Mouse (Mus musculus) heart, embryonic 16.5 days (tissue): ENCODE measurements around the gene Zfp551. TPM values are rescaled to one million over a fixed set of nuclear protein-coding genes. Genes with fewer than 3 reads are reported as not detected.
A peak's percentile ranks its signal among the peaks of the same experiment; 100 is the strongest.

Experiments
- ATAC-seq: fragments of 200-750 bp; cut with Nextera tagmentation; replicated peaks from 2 replicates; pipeline ENCODE4 v1.8.0; 2017; ENCODE audit warnings: moderate number of reproducible peaks; ENCODE audit not compliant: insufficient read depth, low FRiP score; ENCODE audit errors: extremely low read depth
- H3K27ac ChIP-seq: fragments of 300-500 bp; sonication (generic); 2 replicates; pipeline ENCODE4 v1.5.1; 2014; ENCODE audit warnings: mild to moderate bottlenecking, low read length, control low read depth, moderate library complexity
- H3K27me3 ChIP-seq: fragments of 300-500 bp; sonication (generic); 2 replicates; pipeline ENCODE4 v1.6.1; 2014; ENCODE audit warnings: low read length, mixed read lengths; ENCODE audit not compliant: control insufficient read depth, insufficient read depth
- H3K36me3 ChIP-seq: fragments of 300-500 bp; sonication (generic); 2 replicates; pipeline ENCODE4 v1.6.1; 2014; ENCODE audit not compliant: control insufficient read depth, insufficient read depth
- H3K4me1 ChIP-seq: fragments of 300-500 bp; sonication (generic); 2 replicates; pipeline ENCODE4 v1.6.1; 2014; ENCODE audit warnings: low read length, mixed read lengths; ENCODE audit not compliant: control insufficient read depth, insufficient read depth
- H3K4me2 ChIP-seq: fragments of 300-500 bp; sonication (generic); 2 replicates; pipeline ENCODE4 v1.6.1; 2014; ENCODE audit warnings: low read depth, mild to moderate bottlenecking, control low read depth, low read length
- H3K4me3 ChIP-seq: fragments of 300-500 bp; sonication (generic); 2 replicates; pipeline ENCODE4 v1.5.1; 2014; ENCODE audit warnings: mild to moderate bottlenecking, control low read depth, low read length
- H3K9ac ChIP-seq: fragments of 300-500 bp; sonication (generic); 2 replicates; pipeline ENCODE4 v1.6.1; 2014; ENCODE audit warnings: low read length, control low read depth
- H3K9me3 ChIP-seq: fragments of 300-500 bp; sonication (generic); replicated peaks from 2 replicates; pipeline ENCODE4 v1.6.1; 2016; ENCODE audit warnings: low read length; ENCODE audit not compliant: control insufficient read depth
- WGBS: fragments of 180-500 bp; shearing (Covaris S2); extraction: QIAGEN DNeasy Blood & Tissue Kit; methylation state at CpG from one replicate; pipeline ENCODE4 v1.1.7; 2014; 5-methylcytosine and 5-hydroxymethylcytosine counted together
- polyA plus RNA-seq: library from polyadenylated mRNA; unstranded; fragments of >200 nt; fragmentation: Nextera tagmentation; extraction: Ambion mirVana; gene quantifications from 2 replicates; pipeline ENCODE4 v1.2.1, GENCODE M21; 2015

Zfp551 gene
- 2.4 and 2.8 TPM in 2 replicates for polyA plus RNA-seq

DNA sequence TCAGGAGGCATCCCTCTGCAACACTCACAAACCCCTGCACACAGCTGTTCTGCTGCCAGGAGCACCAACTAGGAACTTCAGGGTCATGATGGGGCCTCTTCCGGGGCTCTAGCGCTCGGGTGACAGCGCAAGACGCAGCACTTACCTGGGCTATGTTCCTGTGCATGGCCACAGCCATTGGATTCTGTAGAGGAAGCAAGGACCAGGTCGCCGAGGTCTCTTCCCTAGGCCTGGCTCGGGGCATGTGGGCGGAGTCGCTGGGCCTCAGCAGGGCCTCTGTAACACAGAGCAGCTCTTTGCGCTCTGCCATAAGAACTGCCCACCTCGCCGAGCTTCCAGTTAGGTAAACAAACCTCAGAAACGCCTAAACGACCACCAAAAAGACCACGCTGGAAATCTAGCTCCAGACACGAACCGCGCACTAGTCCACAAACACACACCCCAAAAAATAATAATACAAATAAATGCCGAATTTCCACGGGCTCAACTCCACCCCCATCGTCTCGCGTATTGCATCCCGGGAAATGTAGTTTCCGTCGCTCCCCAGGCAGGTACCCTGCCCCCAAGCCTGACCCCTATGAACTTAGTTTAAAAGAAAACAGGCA lies at the start of gene Zfp551:
Gene Zfp551, minus strand, starts transcription at position 507 of the 605 bp plus-strand sequence.
- WGBS, result under 1% methylated on average over 27 of the region's 27 CpGs
- Histone ChIP-seq H3K4me1 (peaks cover 6% of the 10 kb centered on the region), H3K9me3 (no peaks in the 10 kb centered on the region), H3K27me3 (no peaks in the 10 kb centered on the region), H3K9ac (peak within 1 kb of the TSS; percentile 88), H3K36me3 (peaks cover 2% of the 10 kb centered on the region), H3K4me2 (peak within 1 kb of the TSS; percentile 71), H3K27ac (peak within 1 kb of the TSS; percentile 67), H3K4me3 (peak within 1 kb of the TSS; percentile 81)
- peak; percentile 90 for ATAC-seq

DNA sequence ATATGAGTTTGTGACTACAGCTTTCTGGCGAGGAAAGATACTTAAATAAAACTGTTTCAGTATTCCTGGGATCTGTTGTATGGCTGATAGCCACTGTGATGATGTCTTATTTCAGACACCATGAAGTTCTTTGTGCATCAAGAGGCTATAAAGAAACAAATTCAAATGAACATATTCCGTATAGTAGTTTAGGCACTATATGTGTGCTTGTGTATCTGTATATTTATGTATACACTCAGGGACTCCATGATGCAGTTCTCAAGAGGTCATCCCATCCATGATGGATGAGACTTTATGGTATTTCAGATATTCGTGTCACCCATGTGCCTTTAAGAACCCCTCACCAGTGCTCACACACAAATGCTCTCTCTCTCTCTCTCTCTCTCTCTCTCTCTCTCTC lies 304 bp upstream of the Zfp551 start:
- Histone ChIP-seq H3K4me1 (peaks cover 6% of the 10 kb centered on the region), H3K27me3 (no peaks in the 10 kb centered on the region), H3K4me3 (peak overlapping the region; percentile 81), H3K9me3 (no peaks in the 10 kb centered on the region), H3K36me3 (peaks cover 2% of the 10 kb centered on the region), H3K9ac (no peak overlapping the region; the same call in 1 of the 2 replicates), H3K27ac (no peak overlapping the region), H3K4me2 (peak overlapping the region; percentile 71; the same call in 1 of the 2 replicates)
- ATAC-seq, result no peak
- 50% methylated on average over 3 of the region's 3 CpGs for WGBS

DNA sequence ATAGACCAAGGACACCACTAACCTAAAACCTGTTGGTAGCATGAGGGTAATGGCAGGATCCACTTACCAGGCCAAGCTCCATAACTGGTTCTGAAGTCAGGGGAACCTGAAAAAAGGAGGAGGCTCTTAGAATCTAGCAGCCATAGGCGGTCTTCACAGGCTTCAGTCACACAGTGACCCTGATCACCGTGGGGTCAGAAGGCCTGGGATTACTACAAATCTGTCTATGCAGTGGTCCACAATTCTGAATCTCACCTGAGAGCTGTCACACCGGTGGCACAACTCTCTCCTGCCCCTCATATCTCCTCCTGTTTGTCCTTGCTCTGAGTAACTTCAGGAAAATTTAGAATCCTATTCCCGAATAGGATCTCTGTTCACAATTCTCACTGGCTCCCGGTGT lies 810 bp downstream of the Zfp551 start:
- H3K4me2 ChIP-seq, result peak overlapping the region; percentile 71
- peaks cover 6% of the 10 kb centered on the region for H3K4me1 ChIP-seq
- H3K27ac ChIP-seq, result peak overlapping the region; percentile 67
- H3K36me3 ChIP-seq, result peaks cover 6% of the 10 kb centered on the region
- no peak; the same call in 1 of the 2 replicates for ATAC-seq
- 40% methylated on average over 5 of the region's 5 CpGs for WGBS
- no peaks in the 10 kb centered on the region for H3K27me3 ChIP-seq
- H3K4me3 ChIP-seq, result peak overlapping the region; percentile 81
- peak overlapping the region; percentile 88 for H3K9ac ChIP-seq
- H3K9me3 ChIP-seq, result no peaks in the 10 kb centered on the region

DNA sequence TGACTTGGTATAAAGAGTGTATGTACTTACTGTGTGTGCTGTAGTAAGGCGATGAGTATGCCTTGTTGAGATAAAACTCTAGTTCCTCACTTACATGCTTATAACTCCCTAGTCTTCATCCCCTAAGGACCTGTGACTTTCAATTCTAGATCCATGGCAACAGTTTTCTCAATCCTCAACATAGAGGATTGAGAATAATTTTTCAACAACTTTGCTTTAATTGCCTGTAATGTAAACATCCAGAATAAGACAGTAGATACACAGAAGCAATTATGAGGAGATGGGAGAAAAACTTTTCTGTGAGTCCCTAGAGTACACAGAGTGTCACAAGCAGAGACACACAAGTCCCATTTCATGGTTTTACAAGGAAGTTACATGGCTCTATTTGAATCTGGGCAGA lies 53.4 kb downstream of the Zfp551 start, which contains the start of gene Vmn1r84:
Gene Vmn1r84, minus strand, starts transcription at position 101 of the 400 bp plus-strand sequence.
- H3K9ac ChIP-seq, result no peak within 1 kb of the TSS
- H3K27me3 ChIP-seq, result no peaks in the 10 kb centered on the region
- 50% methylated on average over 1 of the region's 1 CpGs for WGBS
- no peak within 1 kb of the TSS for H3K4me3 ChIP-seq
- no peak for ATAC-seq
- no peaks in the 10 kb centered on the region for H3K4me1 ChIP-seq
- H3K4me2 ChIP-seq, result no peak within 1 kb of the TSS
- H3K27ac ChIP-seq, result no peak within 1 kb of the TSS
- H3K36me3 ChIP-seq, result no peaks in the 10 kb centered on the region
- no peaks in the 10 kb centered on the region for H3K9me3 ChIP-seq

Other genes starting within 250 kb of the Zfp551 start
- not detected in 2 replicates for gene Vmn1r80, start 233.5 kb downstream of the Zfp551 start, polyA plus RNA-seq
- gene Vmn1r81, start 154.5 kb downstream of the Zfp551 start, polyA plus RNA-seq, result not detected in 2 replicates
- not detected in 2 replicates for gene Vmn1r82, start 122.3 kb downstream of the Zfp551 start, polyA plus RNA-seq
- 0.05 TPM in 1 of 2 replicates, not detected in the other for gene Vmn1r83, start 93.3 kb downstream of the Zfp551 start, polyA plus RNA-seq
- gene Vmn1r84, start 53.5 kb downstream of the Zfp551 start, polyA plus RNA-seq, result not detected in 2 replicates
- gene Zfp606, start 55.5 kb upstream of the Zfp551 start, polyA plus RNA-seq, result 15.1 and 15.2 TPM in 2 replicates
- not detected in 2 replicates for gene 2900092C05Rik, start 89.8 kb upstream of the Zfp551 start, polyA plus RNA-seq
- under 0.01 and 0.01 TPM in 2 replicates for gene Vmn2r53, start 186.0 kb upstream of the Zfp551 start, polyA plus RNA-seq
- not detected in 2 replicates for gene Vmn2r54, start 217.6 kb upstream of the Zfp551 start, polyA plus RNA-seq